Mouse (Mus musculus): Measurements from ENCODE around the gene Steap3.

The Steap3 gene

DNA sequence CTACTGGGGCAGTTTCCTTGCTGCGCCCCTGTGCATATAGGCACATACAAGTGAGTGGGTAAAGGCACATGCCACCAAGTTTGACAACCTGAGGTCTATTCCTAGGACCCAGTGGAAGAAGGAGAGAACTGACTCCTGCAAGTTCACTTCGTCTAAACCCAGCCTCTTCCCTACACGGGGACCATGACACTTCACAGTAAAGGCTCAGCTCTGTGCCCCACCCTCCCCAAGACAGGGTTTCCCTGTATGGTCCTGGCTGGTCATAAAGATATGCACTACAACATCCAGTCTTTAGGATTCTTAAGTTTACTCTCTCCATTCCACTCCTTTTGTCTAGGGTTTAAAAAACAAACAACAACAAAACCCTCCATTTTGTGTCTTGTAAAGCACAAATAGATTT, 21.9 kb downstream of the Steap3 start:
- no peak for DNase-seq (ENCODE audit: low spot score)

DNA sequence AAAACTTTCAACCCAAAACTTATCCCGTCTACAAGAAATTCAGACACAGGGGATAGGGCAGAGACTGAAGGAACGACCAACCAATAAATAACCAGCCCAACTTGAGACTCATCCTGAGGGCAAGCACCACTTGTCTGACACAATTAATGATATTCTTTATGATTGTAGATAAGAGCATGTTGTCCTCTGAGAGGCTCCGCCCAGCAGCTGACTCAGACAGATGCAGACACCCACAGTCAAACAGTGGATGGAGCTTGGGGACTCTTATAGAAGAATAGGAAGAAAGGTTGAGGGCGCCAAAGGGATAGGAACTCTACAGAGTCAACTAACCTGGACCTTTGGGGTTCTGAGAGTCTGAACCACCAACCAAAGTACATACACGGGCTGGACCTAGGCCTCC, 22.7 kb downstream of the Steap3 start:
- DNase-seq (ENCODE audit: low spot score) = no peak

DNA sequence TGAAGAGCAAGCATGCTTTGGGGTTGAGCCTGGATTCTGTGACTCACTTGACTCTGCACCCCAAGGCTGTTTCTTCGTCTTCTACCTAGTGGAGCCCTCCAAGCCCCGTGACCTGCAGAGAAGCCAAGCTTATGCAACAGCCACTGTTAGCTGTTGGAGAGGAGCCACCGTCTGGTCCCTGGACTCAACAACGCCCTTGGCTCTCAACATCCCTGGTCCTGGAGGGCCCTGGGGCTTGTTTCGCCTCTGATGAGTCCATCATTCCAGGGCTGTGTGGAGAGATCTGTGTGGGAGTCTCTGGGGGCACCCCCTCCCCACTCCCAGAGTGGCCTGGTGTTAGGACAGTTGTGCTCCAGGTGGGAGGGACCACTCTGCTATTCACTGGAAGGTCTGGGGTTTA, 24.3 kb downstream of the Steap3 start:
- DNase-seq (ENCODE audit: low spot score) = peak; percentile 81

DNA sequence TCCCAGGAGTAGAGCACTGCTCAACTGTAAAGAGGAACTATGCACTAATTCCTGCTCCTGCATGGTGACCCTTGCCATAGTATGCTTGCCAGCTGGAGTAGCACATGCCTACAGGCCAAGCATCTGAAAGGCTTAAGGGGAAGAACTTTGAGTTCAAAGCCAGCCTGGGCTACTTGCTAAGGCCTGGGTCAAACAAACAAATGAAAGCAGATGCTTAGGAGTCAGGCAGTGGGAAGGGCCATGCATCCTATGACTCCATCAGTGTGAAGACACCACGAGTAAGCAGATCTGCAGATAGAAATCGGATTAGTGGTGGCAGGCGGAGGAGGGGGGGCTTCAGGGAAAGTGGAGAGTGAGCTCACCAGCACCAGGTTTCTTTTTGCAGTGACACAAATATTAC, 25.2 kb downstream of the Steap3 start:
- DNase-seq (ENCODE audit: low spot score) = no peak

DNA sequence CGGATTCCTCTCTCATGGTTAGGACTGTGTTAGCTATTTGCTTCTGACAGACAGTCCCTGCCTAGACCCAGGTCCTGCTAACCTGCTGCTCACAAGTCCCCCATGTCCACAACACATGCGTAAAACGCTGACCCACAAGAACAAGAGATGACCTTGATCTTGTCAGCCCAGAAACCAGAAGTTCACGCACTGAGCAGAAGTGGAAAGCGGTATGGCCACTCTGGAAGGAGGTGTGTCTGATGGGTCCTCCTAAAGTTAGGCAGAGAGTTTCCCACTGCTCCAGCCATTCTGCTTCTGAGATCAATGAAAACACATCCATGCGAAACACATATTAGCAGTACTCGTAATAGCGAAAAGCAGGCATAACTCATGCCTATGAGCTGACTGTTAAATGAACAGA, 25.6 kb downstream of the Steap3 start:
- no peak for DNase-seq (ENCODE audit: low spot score)

DNA sequence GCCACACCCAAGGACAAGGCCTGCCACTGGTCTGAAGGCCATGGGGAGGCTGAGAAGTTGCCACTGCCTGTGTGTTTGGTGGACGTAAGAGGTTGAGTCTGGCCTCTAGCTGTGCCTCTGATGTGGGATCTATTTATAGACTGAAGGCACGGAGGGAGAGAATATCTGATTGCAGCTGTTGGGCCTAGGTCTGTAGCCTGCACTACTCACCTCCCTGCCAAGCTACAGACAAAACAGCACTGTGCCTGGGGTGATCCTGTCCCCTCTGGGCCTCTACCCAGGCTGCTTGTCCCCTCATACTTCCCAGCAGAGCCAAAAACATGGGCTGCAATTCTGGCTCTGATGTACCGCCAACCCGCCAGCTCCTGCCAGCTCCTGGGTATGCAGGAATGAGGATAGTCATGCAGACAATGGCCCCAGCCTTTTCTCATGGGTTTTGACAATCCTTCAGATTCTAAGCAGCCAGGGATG, 26.8 kb downstream of the Steap3 start:
- peak; percentile 57 for DNase-seq (ENCODE audit: low spot score)

DNA sequence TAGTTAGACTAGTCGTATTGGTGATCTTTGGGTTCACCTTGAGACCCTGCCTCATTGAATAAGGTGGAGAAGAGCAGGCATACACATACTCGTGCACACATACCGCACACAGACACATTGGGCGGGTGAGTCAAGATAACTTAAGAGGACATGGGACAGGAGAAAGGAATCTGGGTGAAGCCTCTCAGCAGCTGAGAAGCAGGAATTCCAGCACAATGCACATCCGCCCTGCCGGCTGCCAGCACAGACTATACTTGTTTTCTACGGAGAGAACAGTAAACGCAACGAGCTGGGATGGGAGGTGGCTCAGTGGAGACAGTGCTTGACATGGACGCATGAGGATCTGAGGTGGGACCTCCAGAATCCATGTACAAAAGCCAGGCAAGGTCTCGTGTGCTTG, 27.9 kb downstream of the Steap3 start:
- DNase-seq (ENCODE audit: low spot score) = no peak

DNA sequence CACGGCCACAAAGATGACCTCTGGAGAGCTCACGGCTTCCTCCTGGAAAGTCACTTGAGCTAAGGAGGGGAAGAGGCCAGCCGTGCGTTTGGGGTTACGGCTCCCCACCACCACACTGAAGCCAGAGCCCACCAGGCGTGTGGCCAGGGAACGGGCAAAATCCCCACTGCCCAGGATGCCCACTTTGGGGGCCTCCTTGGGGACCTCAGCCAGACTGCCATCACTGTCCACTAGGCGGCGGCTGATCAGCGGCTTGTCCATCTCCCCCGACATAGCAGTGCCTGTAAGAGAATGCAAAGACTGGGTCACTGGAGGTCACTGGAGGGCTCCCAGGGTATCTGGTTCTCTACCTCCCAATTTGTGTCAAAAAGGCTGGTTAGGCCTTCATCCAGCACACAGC, 28.5 kb downstream of the Steap3 start:
- DNase-seq (ENCODE audit: low spot score) = no peak

DNA sequence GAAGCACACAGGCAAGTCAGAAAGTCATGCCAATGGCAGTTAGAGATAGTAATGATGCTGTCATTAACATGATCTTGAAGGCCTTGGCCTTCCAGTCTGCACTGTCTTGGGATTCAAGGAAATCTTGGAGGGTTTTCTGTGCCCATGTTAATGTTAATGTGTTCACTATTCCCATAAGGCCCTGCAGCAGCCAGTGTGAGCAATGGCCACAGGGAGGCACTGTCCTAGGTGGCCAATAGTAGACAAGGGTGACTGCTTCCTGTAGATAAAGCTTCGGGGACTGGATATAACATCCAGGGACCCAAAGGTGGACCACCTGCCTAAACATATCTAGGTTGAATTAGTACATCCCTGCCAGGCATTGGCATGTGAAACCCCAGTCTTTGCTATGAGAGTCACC, 35.4 kb downstream of the Steap3 start:
- no peak for DNase-seq (ENCODE audit: low spot score)

DNA sequence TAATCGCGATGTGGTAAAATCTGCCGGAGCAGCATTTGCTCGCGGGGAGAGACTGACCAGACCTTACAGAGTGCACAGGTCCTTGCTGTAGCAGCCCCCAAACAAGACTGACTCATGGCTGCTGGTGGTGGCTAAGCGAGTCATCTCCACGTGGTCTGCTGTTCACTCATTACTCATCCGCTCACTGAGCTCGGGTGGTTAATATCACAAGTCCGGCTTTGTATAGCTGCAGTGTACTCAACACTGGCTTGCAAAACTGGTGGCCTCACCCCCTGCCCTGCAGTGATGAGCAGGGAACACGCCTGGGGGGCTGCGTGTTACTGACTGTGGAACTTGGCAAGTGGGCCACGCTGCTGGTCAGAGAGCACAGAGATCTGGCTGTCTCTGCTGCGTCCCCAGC, 36.1 kb downstream of the Steap3 start:
- DNase-seq (ENCODE audit: low spot score) = no peak

DNA sequence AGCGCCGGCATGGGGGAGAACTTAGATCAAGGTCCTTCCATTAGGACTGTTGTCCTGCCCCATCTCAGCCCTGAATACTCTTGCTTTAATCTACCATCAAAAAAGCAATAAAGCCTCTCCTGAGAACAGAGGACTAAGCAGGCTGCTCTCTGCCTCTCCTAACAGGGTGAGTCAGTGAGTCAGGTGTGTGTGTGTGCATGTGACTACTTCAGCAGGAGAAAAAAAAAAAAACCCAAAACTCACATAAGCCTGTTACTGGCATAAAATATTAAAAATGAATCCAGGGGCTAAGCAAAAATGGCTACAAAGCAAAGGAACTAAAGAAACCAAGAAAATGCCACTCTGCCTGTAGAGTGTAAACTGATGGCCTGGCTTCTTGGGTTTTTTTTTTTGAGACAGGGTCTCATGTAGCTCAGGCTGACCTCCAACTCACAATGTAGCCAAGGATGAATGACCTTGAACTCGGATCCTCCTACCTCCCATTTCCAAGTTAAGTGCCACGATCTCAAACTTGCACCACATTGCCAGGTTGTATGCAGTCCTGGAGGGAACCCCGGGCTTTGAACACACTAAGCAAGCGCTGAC, 36.8 kb downstream of the Steap3 start:
- DNase-seq (ENCODE audit: low spot score) = no peak

DNA sequence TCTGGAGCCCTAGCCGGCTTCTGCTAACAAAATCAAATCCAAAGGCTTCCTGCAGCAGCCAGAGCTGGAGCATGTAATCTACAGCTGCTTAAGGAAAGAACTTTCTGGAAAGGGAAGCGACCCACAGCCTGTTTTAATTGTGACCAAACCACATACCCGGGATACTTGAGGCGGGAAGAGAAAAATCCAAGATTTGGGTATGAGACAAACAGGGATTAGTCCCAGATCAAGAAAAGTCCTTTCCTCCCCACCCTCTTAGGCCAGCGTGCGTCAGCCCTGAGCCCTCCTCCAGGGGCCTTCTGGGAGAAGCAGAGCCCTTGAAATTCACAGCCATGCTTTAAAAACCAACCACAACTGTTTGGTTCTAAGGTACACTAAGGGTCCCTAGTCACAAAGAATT, 40.3 kb downstream of the Steap3 start:
- DNase-seq (ENCODE audit: low spot score) = no peak

DNA sequence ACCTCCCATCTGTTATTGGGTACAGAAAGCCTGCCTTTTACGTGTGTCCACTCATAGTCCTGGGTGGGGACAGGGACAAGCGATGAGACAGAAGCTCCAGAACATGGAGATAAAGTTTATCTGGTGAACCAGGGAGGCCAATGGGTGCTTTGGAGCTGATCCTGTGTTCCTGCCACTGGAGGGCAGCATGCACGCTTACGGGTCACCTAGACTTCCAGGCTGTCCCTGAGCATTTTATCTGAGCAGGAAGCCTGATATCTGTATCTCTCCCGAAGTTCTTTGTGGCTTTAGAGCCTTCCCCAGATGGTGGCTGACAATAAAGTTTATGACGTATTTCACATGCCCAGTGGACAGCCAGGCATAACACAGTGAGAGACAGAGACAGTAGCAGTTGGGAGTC, 41.2 kb downstream of the Steap3 start:
- DNase-seq (ENCODE audit: low spot score) = no peak

DNA sequence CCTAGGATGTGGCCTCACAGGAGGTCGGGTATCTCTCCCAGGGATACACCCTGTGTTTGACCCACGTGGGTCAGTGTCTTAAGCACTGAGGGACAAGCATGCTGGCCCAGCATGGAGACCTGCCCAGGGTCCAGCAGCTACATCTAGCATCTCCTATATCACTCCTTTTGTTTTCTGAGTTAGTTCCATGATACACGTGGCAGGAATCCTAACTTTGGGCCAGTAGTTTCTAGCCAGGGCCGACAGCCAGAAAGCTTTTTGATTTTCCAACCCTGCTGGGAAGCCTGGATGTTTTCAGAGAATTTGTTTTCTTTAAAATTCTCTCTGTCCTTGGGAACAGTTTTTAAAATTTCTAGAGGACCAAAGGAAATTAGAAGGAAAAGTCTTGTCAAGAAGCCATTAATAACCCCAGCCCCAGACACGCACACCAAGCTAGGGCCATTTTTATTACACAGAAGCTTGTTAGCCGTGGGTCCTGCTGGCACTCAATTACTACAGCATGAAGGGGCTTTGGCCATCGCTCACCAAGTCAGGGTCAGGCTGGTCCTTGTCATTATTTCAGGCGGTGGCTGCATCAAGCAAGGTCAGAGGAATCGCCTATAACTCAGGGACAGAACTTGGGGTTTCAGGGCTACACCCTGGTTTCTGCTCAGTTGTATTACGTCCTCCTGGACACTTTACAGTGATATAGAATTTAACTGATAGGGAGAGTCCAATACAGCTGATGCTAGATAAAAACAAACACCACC, 42.6 kb downstream of the Steap3 start:
- DNase-seq (ENCODE audit: low spot score) = no peak

DNA sequence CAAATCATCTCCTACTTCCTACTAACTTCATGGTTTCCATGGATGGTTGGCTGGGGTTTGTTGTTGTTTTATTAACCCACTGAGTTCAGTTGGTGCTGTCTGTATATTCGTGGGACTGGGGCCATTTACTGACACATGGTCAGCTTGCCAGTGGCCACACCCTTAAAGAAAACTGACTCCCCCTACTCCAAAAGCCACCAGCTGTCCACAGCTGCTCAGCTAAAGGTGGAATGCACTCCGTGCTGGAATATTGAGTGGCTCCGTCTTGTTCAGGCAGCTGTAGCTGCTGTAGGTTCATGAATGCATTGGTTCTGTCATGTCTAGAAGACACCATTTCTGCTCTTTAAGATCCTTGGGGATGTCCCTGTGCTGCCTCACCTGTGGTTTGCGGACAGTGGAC, 48.9 kb downstream of the Steap3 start:
- DNase-seq (ENCODE audit: low spot score) = no peak

DNA sequence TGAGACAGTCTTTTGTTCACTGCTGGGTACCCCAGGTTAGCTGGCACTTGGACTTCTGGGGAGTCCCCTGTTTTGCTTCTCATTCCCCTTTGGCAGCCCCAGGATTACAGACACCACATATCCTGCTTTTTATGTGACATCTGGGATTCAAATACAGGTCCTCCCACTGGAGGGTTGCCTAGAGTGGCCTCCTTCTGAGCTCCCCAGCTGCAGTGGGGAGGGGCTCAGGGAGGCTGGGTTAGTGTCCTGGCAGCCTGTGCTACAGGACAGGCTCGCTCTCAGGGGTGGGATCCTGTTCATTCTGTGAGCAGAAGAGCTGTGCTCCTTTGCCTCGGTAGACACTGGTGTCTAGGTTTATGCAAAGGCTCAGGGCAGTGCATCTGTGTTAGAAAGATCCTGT, 51.2 kb downstream of the Steap3 start:
- DNase-seq (ENCODE audit: low spot score) = no peak

DNA sequence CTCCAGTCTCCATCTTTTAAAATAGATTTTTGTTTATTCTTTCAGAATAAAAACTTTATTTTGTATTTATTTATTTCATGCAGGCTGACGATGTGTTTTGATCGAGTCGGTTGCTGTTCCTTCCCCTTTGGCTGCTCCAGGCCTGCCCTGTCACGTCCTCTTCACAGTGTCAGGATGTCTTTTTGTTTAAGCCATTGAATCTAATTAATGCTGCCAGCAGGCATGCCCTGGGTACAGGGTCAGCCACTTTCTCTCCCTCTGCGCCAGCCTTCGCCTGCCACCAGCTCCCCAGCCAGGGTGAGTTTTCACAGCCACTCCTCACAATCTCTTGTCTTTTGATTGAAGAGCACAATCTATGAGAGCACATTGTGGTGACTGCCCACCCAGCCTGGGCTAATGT, 51.7 kb downstream of the Steap3 start:
- no peak for DNase-seq (ENCODE audit: low spot score)

DNA sequence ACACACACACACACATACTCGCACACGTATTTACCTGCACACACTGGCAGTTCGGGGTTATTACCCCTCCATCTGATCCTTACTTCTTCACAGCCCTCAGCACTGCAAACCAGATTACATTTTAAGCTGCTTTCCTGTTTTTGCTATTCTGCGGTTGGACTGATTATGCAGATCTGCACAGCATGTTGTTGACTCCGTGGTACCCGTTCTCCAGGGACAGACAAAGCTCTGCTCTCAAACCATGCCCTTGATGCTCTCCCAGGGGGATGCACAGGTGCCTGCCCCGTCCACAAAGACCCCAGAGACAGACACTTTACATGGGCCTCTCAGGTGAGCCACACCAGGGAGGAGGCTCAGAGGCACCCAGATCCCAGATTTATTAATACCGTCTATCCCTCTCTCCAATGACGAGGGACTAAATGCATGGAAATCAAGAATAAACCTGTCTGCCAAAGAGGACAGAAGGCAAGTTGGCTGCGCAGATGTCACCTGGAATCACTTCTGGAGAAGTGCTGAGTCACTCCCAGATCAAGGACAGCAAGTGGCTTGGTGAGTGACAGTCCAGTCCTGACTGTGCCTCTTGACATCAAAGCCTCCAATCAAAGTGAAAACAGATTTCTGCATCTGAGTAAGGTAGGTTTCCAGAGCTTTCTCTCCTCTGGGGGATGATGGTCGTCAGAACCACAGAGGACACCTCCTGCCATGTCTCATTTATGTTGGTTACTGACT, 63.8 kb downstream of the Steap3 start:
- no peak for DNase-seq (ENCODE audit: low spot score)

DNA sequence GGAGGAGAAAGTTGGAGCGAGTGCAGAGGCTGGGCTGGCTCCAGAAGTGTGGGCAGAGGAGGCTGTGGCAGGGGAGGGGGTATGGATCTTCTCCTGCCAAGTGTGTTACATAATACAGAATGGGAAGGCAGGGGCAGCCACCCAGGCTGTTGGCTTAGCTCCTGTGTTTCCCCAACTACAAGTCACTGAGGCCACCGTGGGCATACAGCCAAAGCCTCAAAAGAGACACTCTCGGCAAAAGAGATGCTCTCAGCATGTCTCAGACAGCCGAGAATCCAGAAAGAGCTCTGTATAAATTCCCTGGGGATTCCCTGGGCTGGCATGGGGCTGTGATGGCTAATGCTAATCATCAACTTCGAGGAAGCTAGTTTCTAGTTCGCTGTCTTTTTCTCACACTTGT, 64.9 kb downstream of the Steap3 start:
- peak; percentile 11 for DNase-seq (ENCODE audit: low spot score)

DNA sequence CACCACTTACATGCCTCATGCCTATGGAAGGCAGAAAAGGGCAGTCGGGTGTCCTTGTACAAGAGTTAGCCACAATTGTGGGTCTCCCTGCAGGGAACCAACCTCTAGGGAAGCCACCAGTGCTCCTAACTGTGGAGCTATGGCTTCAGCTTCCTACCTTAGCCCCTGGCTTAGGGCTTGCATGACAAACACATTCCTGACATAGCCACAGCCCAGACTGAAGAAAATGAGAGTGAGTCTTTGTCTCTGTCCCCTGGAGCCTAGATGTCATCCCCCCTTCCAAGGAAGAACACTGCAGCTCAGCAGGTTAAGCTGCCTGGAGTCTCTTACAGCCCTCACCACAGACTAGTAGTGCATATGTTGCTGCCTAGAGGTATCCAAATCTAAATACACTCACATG, 67.7 kb downstream of the Steap3 start:
- DNase-seq (ENCODE audit: low spot score) = no peak

DNA sequence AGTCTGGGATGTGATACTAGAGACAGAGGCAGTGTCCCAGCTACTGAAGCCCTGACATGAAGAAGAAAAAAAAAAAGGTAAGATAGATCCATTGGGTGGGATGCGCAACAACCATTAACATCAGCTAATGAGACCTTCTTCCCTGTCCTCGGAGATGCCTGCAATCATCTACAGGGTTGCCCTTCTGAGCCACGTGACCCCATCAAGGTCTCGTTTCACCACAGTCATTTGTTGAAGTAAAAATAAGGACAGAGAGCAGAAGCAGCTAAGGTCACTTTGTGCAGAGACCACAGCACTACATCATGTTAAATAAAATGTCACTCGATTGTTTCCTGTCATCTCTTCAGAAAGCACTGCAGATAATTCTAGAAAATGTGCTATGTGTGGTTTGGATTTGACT, 68.7 kb downstream of the Steap3 start:
- no peak for DNase-seq (ENCODE audit: low spot score)

DNA sequence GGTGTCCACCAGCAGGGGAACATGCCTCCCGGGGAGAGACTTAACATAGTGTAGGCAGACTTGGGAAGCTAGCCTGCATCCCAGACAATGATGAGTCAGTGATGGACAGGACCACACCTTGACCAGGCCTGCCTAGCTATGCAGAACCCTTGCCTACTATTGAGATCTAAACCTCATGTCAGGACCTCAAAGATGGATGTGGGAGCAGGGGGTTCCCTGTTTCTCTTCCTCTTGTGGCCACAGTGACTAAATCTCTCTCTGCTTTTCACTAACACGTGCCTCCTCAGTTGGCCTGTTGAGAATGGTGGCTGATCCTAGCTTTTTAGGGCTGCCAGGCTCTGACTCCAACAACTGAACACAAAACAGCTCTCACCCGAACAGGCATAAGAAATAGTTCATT, 70.0 kb downstream of the Steap3 start:
- DNase-seq (ENCODE audit: low spot score) = no peak

DNA sequence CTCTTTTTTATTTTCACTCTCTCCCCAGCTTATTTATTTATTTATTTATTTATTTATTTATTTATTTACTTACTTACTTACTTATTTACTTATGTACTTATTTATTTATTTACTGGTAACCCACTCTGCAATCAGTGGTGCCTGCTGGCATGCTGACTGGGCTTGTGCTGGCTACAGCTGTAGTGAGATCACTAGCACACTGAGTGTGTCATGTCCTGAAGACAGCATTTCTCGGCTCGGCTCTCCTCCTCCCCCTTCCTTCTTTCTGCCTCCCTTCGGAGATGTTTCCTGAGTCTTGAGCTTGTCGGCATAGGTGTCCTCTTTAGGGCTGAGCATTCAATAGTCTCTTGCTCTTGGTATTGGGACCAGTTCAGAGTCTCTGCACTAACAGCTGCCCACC, 73.6 kb downstream of the Steap3 start:
- DNase-seq (ENCODE audit: low spot score) = no peak
